Mouse (Mus musculus) lung, postnatal 0 days (tissue): ENCODE measurements at regions not wholly inside any gene's neighbourhood (a gene's known extent, or its start where the extent isn't known, plus 50 kb on each side); places are given as distances from the start of the nearest gene placed in this dataset.

Experiments used
- CTCF ChIP-seq: IDR thresholded peaks from 2 replicates; pipeline ENCODE4 v1.5.1; 2016; ENCODE audit warnings: antibody characterized with exemption, mild to moderate bottlenecking
- EP300 ChIP-seq: IDR thresholded peaks from 2 replicates; pipeline ENCODE4 v1.6.1; 2016; ENCODE audit warnings: antibody characterized with exemption, mild to moderate bottlenecking, control low read depth

DNA sequence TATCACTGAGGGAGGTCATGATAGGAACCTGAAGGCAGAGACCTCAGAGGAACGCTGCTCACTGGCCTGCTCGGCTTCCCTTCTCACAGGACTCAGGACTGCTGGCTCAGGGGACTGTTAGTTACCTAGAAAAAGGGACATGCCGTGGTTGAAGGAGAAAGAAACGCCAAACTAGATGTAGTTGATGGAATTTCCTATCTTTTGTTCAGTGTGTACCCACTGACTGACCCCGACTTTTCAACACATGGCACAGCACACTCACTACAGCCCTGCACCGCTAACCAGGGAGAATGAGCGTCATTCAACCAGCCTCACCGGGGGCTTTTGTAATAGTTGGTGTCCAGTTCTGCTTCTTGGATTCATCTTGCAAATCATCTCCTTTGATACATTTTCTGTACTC lies 86.8 kb upstream of the Dlg1 start:
- no peak for TF ChIP-seq CTCF
- no peak for TF ChIP-seq EP300
